Mouse (Mus musculus): ENCODE data around the gene Cep350. TPM values are rescaled to one million over a fixed set of nuclear protein-coding genes. Genes with fewer than 3 reads are reported as not detected.

The Cep350 gene
- polyA plus RNA-seq, 1 experiment from 2014 or later: 24.6 TPM

DNA sequence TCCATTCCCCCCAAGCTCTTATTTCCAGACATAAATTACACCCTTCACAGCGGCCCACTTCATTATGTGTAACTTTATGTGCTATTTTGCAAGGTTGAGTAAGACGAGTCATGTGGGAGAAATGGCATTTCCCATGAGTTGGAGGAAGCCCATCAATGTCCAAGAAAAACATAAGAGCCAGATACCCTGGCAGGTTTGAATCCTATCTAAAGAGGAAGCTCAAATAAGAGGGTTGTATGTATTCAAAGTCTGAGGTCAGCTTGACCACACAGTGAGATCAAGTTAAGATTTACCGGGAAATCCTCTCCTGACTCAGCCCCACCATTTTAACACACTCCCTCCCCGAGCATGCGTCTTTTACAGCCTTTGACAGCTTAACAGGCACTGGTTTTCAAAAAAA is 128.8 kb downstream of the Cep350 start:
- Histone ChIP-seq H3K4me3 (ENCODE audit: inconsistent target) (no peak overlapping the region), H3K36me3 (ENCODE audit: inconsistent target) (peaks cover 39% of the 10 kb centered on the region), H3K27ac (no peak overlapping the region), H3K79me2 (ENCODE audit: inconsistent target) (no peaks in the 10 kb centered on the region)
- 73% methylated on average over 5 of the region's 5 CpGs for WGBS (ENCODE audit: missing documents)

DNA sequence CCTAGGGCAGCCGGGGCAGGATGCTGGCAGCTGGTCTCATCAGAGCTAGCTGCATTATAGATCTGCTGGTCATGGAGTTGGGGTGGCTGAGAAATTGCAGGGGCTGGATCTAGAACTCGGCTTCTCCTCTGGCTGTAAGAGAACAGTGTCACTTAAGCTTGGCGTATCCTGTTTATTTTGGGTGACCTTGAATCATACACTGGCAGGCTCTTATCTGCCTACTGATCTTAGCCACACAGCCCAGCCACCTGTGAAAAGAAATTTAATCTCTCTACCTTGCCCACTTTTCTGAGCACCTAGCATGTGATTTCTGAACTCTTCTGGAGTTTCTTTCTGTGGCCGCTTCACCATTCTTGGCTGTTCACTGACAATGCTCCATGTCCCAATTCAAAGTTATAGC is 129.5 kb downstream of the Cep350 start:
- 90% methylated on average over 4 of the region's 4 CpGs for WGBS (ENCODE audit: missing documents)
- Histone ChIP-seq H3K4me3 (ENCODE audit: inconsistent target) (no peak overlapping the region), H3K27ac (no peak overlapping the region), H3K36me3 (ENCODE audit: inconsistent target) (peaks cover 32% of the 10 kb centered on the region), H3K79me2 (ENCODE audit: inconsistent target) (no peaks in the 10 kb centered on the region)

DNA sequence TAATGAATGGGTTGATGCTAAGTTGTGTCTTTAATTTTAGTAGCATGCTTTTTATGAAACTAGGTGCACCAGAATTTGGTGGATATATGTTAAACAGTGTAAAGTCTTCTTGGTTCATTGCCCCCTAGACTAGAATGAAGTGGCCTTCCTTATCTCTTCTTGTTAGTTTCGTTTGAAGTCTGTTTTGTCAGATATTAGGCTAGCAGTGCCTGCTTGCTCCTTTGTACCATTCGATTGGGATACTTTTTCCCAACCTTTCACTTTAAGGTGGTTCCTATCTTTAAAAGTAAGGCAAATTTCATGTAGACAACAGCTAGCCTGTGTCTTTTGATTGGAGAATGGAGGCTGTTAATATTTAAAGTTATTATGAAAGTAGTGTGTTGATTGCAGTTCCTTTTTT is 137.4 kb downstream of the Cep350 start:
- H3K4me3 ChIP-seq (ENCODE audit: inconsistent target): no peak overlapping the region
- H3K36me3 ChIP-seq (ENCODE audit: inconsistent target): no peaks in the 10 kb centered on the region
- 87% methylated on average over 2 of the region's 2 CpGs for WGBS (ENCODE audit: missing documents)
- no peaks in the 10 kb centered on the region for H3K79me2 ChIP-seq (ENCODE audit: inconsistent target)
- no peak overlapping the region for H3K27ac ChIP-seq

DNA sequence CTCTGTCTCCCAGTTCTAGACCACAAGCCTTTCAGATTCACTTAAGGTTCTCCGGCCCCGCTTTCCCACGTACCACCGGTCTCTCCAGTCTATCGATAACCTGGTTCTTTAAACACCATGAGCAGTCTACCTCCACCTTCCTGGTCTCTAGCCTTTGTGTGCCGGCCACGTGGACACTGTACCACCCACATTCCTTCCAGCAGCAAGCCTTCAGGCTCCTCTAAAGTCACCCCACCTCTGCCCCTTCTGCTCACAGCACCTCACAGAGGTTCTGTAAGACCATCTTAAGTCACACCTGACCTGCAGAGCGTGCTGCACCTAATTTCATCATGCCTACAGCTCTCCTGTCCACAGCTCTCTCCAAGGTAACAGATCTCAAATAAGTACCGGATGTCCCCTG is 139.4 kb downstream of the Cep350 start:
- WGBS (ENCODE audit: missing documents): 95% methylated on average over 9 of the region's 9 CpGs
- Histone ChIP-seq H3K4me3 (ENCODE audit: inconsistent target) (no peak overlapping the region), H3K79me2 (ENCODE audit: inconsistent target) (no peaks in the 10 kb centered on the region), H3K36me3 (ENCODE audit: inconsistent target) (no peaks in the 10 kb centered on the region), H3K27ac (no peak overlapping the region)

DNA sequence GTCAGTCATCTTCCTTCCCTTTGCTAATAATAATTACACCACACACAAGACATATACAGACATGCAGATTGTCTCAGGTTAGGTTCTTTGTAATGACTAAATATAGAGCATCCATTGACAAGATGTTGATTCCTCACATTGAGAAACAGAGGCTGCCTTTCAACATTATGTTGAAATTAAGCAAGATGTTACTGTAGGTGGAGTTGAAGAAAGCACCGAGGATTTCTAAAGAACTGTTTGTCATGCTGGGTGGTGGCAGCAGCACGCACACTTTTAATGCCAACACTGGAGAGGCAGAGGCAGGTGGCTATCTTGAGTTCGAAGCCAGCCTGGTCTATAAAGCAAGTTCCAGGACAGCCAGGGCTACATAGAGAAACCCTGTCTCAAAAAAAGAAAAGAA is 141.1 kb downstream of the Cep350 start:
- no peaks in the 10 kb centered on the region for H3K79me2 ChIP-seq (ENCODE audit: inconsistent target)
- no peak overlapping the region for H3K27ac ChIP-seq
- no peak overlapping the region for H3K4me3 ChIP-seq (ENCODE audit: inconsistent target)
- WGBS (ENCODE audit: missing documents): 82% methylated on average over 3 of the region's 3 CpGs
- no peaks in the 10 kb centered on the region for H3K36me3 ChIP-seq (ENCODE audit: inconsistent target)

DNA sequence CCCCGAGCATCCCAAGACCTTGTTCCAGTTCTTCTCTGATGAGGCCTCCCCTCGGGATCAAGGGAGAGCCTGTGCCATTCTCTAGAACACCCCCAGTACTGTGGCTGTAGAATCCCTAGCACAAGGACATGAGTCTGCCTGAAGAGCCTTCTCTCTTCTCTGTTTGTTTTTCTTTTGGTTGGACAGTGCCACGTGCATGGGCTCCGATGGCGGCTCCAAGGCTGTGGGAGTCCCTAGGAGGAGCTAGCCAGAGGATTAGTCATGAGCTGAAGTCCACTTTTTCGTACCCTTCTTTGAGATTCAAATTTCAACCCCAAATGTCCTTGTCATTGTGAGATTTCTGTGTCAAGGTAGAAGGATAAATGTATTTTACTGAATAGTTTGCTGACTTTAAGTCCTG is 142.2 kb downstream of the Cep350 start:
- 92% methylated on average over 6 of the region's 6 CpGs for WGBS (ENCODE audit: missing documents)
- no peak overlapping the region for H3K4me3 ChIP-seq (ENCODE audit: inconsistent target)
- H3K36me3 ChIP-seq (ENCODE audit: inconsistent target): no peaks in the 10 kb centered on the region
- no peaks in the 10 kb centered on the region for H3K79me2 ChIP-seq (ENCODE audit: inconsistent target)
- H3K27ac ChIP-seq: no peak overlapping the region

DNA sequence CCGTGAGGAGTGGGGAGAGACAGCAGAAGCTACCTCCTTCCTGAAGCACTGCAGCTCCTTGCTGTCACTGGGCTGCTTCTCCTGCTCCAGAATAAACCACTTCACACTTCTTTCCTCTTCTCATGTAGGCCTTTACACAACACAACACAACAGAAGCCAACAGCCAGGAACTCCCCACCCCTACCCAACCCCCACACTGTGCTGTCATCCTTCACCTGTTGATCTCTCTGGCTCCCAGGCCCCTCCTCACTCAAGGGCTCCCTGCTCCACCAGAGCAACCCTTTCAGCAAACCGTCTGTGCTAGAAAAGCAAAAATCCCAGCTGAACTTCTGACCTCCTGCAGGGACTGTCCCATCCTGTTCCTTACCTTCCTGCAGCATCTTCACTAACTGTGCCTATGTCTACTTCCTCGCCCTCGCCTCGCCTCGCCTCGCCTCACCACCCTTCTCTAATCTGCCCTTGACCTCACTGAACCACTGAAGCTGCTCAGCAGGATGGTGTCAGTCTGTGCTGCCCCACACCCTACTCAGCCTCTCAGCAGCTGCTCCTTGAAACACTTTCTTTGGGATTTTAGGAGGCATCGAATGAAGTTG is 145.3 kb downstream of the Cep350 start:
- no peak overlapping the region for H3K27ac ChIP-seq
- H3K79me2 ChIP-seq (ENCODE audit: inconsistent target): no peaks in the 10 kb centered on the region
- no peak overlapping the region for H3K4me3 ChIP-seq (ENCODE audit: inconsistent target)
- no peaks in the 10 kb centered on the region for H3K36me3 ChIP-seq (ENCODE audit: inconsistent target)
- WGBS (ENCODE audit: missing documents): 86% methylated on average over 8 of the region's 8 CpGs

DNA sequence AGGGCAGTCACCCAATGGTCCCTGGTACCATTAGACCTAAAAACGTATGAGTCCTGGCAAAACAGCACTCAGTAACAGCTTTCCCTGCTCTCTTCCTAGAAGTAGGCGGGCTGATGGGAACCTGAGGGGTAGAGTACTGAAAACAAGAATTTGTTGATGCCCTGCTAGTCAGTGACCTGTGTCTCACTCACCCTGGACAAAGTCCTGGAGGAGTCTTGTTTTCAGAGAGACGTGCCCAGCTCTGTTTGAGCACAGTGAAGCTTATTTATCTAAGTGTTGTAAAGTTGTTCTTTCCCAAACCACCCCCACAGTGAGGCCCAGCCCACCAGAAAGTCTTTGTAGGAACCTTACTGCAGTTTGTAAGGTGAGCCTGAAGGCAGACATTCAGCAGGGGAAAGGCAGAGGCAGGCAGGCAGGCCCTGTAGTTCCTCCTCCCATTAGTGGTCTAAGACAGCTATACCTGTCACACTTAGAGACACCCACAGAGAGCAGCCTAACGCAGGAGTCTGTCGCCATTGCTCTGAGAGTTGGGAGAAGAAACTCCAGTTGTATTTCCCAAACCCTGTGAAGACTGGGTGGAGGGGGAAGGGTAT is 146.2 kb downstream of the Cep350 start:
- Histone ChIP-seq H3K4me3 (ENCODE audit: inconsistent target) (no peak overlapping the region), H3K36me3 (ENCODE audit: inconsistent target) (no peaks in the 10 kb centered on the region), H3K79me2 (ENCODE audit: inconsistent target) (no peaks in the 10 kb centered on the region), H3K27ac (no peak overlapping the region)
- WGBS (ENCODE audit: missing documents): 97% methylated on average over 5 of the region's 5 CpGs

DNA sequence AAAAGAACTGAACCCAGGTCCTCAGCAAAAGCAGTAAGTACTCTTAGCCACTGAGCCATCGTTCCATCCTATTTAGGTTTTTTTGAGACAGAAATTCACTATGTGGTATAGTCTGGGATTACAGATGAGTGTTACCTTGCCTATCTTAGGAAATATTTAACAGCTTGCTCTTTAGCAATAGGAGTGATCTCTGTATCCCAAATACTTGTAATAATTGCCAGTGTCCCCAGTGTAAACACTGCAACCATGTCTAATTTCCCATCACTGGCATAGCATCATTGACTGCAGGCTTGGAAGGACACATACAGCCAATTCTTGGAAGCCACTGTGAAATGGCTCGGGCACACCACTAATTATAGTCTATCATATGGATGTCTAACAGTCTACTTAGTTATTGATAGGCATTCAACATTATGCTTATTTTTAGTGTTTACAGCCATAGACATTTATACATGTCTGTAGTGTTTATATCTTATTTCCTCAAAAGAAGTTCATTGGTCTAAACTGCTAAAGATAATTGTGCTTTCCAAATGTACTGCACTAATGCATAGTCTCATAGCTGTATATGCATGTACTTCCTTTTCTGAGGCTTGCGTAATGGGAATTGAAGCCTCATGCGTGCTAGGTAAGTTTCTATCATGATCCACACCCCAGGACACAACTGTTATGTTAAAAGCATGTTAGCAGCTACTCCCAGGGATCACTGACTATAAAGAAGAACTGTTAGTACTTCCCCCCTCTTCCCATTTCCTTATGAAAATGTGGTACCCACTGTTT is 146.9 kb downstream of the Cep350 start:
- 72% methylated on average over 4 of the region's 4 CpGs for WGBS (ENCODE audit: missing documents)
- Histone ChIP-seq H3K4me3 (ENCODE audit: inconsistent target) (no peak overlapping the region), H3K27ac (no peak overlapping the region), H3K36me3 (ENCODE audit: inconsistent target) (no peaks in the 10 kb centered on the region), H3K79me2 (ENCODE audit: inconsistent target) (no peaks in the 10 kb centered on the region)

DNA sequence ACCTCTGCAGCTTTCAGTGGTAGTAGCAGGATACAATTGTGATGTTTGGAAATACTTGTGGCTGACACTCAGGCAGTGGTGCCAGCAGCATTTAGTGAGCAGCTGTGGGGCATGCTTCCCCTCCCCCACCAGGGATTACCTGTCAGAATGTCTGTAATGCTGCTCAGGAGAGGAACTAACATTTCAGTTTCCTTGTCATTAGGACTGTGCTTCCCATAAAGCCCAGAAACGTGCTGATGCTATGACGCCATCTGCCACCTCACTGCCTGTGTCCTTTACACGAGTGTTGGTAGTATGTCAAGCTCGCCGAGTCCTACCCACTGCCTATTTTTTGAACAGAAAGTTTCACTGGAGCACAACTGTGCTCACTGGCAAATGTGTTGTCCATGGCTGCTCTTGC is 152.4 kb downstream of the Cep350 start:
- no peaks in the 10 kb centered on the region for H3K36me3 ChIP-seq (ENCODE audit: inconsistent target)

DNA sequence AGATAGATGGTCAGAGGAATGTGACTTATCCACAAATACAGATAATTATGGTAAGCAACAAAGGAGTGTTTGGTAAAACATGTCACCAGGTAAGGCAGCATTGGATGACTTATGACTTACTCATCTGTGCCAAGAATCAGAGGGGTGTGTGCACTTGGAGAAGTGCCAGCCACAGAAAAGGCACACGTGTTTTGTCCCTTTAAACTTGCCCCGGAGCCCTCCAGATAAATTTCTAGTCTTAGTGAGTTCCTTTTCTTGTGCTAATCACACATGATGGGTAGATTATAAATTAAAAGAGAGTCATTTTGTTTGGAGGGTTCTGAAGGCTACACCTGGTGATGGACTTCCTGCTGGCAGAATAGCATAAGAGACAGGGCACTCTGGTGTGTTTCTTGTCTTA is 156.9 kb downstream of the Cep350 start:
- WGBS (ENCODE audit: missing documents): 78% methylated on average over 2 of the region's 2 CpGs
- H3K27ac ChIP-seq: no peak overlapping the region
- no peaks in the 10 kb centered on the region for H3K36me3 ChIP-seq (ENCODE audit: inconsistent target)
- no peaks in the 10 kb centered on the region for H3K79me2 ChIP-seq (ENCODE audit: inconsistent target)
- H3K4me3 ChIP-seq (ENCODE audit: inconsistent target): no peak overlapping the region

More for the DNA sequence above, 152.4 kb downstream of the Cep350 start:
- H3K4me3 ChIP-seq (ENCODE audit: inconsistent target): no peak overlapping the region
- 91% methylated on average over 4 of the region's 5 CpGs for WGBS (ENCODE audit: missing documents)
- H3K79me2 ChIP-seq (ENCODE audit: inconsistent target): no peaks in the 10 kb centered on the region
- H3K27ac ChIP-seq: no peak overlapping the region

DNA sequence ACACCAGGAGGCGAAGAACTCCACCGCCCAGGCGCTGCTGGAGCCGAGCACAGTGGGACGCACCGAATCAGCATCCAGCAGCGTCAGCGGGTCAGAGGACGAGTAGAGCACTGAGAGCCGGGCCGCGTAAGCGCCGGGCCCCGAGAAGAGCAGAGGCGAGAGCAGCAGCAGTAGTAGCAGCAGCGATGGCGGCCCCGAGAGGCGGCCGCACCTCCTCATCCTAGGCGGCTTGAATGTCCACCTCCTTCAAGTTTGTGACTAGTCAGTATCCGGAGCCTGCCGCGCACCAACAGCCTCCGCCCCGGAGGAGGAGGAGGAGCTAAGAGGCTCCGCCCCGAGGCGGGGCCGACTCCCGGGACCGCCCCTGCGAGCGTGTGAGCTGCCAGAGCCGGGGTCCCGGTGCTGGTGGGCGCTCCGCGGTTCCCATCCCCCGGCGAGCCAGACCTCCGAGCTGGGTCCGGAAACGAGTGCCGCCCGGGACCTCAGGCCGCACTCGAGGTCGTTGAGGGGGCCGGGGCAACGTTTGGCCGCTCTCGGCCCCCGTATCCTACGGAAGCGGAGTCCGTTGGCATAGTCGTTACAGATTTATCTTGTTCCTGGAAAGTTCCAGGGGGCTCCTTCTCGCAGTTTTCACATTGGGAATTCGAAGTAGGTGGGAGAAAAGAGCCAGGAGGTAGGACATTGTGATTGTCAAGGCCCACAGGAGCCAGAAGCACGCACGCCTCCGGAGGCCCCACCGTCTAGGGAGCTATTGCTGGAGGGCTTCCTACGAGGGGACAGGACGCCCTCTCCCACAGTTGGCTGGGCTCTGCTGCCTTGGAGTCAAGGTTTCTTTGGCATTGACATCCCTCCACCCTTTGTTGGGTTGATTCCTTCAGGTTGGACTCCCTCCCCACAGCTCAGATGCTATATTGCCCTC is 160.2 kb downstream of the Cep350 start, which contains the start of gene Qsox1:
Qsox1 (minus strand) TSS at position 309 of the 919 bp plus-strand sequence.
- 2% methylated on average over 67 of the region's 67 CpGs for WGBS (ENCODE audit: missing documents)
- Histone ChIP-seq H3K36me3 (ENCODE audit: inconsistent target) (no peaks in the 10 kb centered on the region), H3K79me2 (ENCODE audit: inconsistent target) (no peaks in the 10 kb centered on the region), H3K27ac (no peak within 1 kb of the TSS), H3K4me3 (ENCODE audit: inconsistent target) (peak within 1 kb of the TSS; percentile 62)

DNA sequence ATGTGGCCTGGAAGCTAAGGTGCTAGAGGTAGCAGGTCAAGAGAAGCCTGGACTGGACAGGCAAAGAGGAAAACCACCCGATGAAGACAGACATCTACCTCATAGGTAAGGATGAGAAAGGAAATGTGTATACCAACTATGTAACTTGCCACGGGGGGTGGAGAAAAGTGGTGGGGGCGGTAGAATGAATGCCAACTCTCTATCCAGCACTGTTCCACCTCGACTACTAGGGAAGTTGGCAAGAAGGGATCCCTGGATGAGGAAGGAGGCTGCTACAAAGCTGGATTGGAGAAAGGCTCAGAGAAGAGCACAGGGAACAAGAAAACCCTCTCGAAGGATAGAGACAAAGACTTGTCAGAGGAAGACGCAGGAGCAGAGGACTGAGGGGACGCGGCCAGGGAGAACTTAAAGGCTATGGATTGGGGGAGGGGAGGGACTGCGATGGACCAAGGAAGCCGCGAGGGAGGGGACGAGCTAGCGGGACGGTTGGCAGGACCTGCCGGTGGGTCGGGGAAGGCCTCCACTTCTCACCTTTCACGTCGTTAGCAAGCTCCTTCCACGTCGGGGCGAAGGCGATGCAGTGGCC is 161.0 kb downstream of the Cep350 start:
- H3K79me2 ChIP-seq (ENCODE audit: inconsistent target): no peaks in the 10 kb centered on the region
- WGBS (ENCODE audit: missing documents): 2% methylated on average over 22 of the region's 22 CpGs
- H3K36me3 ChIP-seq (ENCODE audit: inconsistent target): no peaks in the 10 kb centered on the region
- peak overlapping the region; percentile 62 for H3K4me3 ChIP-seq (ENCODE audit: inconsistent target)
- no peak overlapping the region for H3K27ac ChIP-seq

DNA sequence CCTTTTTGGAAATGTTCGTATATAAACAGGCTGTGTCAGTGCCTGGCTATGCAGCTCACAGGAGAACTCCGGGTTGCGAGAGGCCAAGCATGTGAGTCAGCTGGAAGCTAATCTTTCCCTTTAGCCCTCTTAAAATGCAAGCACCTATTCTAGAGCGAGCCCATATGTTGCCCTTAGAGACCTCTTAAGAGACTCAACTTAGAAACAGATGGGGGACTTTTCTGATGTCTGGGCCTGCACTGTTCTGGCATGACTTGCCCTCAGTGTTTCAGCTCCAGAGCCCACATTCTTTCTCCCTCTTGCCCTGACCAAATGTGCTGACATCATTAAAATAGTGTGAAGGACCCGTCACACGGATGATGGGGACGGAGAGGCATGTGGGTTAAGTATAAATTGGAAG is 162.4 kb downstream of the Cep350 start:
- H3K36me3 ChIP-seq (ENCODE audit: inconsistent target): no peaks in the 10 kb centered on the region
- 68% methylated on average over 7 of the region's 7 CpGs for WGBS (ENCODE audit: missing documents)
- no peak overlapping the region for H3K4me3 ChIP-seq (ENCODE audit: inconsistent target)
- no peak overlapping the region for H3K27ac ChIP-seq
- no peaks in the 10 kb centered on the region for H3K79me2 ChIP-seq (ENCODE audit: inconsistent target)
